Mouse (Mus musculus) C3H10T1/2 (cell line): ENCODE data around the gene Olfr517. TPM values are rescaled to one million over a fixed set of nuclear protein-coding genes. Genes with fewer than 3 reads are reported as not detected.

Experiments
- polyA plus RNA-seq, 2 experiments: library from polyadenylated mRNA; unstranded; fragments of >200 nt; fragmentation: generic; extraction: Trizol; gene quantifications; one replicate each; pipeline ENCODE4 v1.2.1; 2012; ENCODE audit warnings: missing spikeins in 2 of 2

The Olfr517 gene
- not detected for polyA plus RNA-seq

GRCm38 (mm10) chr7:108872279-108872678 is at the start of gene Olfr517:
Gene Olfr517, minus strand, starts transcription at chr7:108872379.

GRCm38 (mm10) chr7:108894320-108894719 is 22.1 kb upstream of the Olfr517 start, which contains the start of gene Olfr519:
Gene Olfr519, minus strand, starts transcription at chr7:108894420.

DNA sequence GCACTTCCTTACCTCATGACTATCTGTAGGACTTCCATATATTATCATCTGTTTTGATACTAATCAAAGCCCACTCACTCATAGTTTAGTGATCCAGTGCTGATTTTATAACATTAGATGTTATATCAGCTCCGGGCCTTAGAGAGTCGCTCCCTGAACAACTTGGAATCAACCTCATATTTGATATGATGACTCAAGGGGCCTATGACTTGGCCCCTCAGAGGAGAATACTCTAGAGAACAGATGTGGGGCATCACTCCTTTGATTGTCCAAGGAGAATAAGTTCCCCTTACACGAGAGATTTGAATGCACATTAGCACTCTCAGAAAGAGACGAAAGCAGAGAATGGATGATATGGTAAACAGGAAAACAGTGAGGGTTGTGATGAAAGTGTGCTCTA is 12.7 kb upstream of the Olfr517 start, which contains the start of gene Olfr518:
Gene Olfr518, minus strand, starts transcription at position 101 of the 400 bp plus-strand sequence.

DNA sequence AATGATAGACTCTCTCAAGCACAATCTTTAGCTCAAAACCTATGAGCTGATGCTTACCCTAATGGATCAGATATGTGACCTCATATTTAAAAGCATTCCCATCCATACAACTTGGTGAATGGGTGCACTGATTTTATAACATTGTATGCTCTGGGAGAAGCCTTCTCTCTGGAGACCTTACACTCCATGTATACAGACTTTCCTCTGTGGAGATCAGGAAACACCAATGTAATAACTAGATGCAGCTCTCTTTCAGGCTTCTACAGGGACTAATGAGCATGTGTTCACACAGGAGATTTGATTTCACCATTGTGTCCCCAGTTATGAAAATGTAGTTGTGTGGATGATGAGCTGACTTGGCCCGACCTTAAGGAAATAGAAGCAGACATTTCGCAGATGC is 21.8 kb downstream of the Olfr517 start, which contains the start of gene Olfr516:
Gene Olfr516, minus strand, starts transcription at position 101 of the 400 bp plus-strand sequence.

DNA sequence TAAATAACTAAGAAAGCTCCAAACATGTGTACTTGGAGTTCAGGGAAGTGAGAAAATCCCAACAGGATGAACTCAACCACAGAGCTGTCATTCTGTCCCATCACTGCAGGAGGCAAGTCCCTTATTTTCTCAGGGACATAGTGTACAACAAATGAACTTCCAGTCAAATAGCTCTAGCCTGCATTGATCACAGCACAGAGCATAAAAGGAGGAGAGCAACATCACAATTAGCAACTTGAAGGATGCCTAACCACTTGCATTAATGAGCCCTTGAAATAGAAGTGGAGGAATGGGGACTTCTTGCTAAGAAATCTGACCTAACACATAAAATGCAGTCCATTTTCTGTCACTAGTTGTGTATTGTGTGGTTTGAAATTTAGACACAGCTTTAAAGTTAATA is 46.3 kb downstream of the Olfr517 start, which contains the start of gene Olfr514:
Gene Olfr514, minus strand, starts transcription at position 101 of the 400 bp plus-strand sequence.

Other genes starting within 250 kb of the Olfr517 start
- gene Olfr508, start 242.4 kb downstream of the Olfr517 start, polyA plus RNA-seq: not detected
- not detected for gene Olfr509, start 220.5 kb downstream of the Olfr517 start, polyA plus RNA-seq
- gene Olfr510, start 206.0 kb downstream of the Olfr517 start, polyA plus RNA-seq: not detected
- gene Olfr512, start 159.1 kb downstream of the Olfr517 start, polyA plus RNA-seq: not detected
- not detected for gene Olfr513, start 121.4 kb downstream of the Olfr517 start, polyA plus RNA-seq
- gene Olfr514, start 46.4 kb downstream of the Olfr517 start, polyA plus RNA-seq: not detected
- not detected for gene Olfr516, start 21.9 kb downstream of the Olfr517 start, polyA plus RNA-seq
- not detected for gene Olfr518, start 12.6 kb upstream of the Olfr517 start, polyA plus RNA-seq
- not detected for gene Olfr519, start 22.0 kb upstream of the Olfr517 start, polyA plus RNA-seq
- gene Nlrp10, start 57.8 kb upstream of the Olfr517 start, polyA plus RNA-seq: under 1 TPM in 1 of 2 experiments, not detected in 1; 0.07 TPM
- gene Eif3f, start 62.0 kb upstream of the Olfr517 start, polyA plus RNA-seq: 100 to 1,000 TPM; 283 to 407 TPM
- gene Tub, start 78.0 kb upstream of the Olfr517 start, polyA plus RNA-seq: under 1 TPM in 1 of 2 experiments, not detected in 1; 0.05 TPM
- under 1 TPM in 1 of 2 experiments, not detected in 1; under 0.01 TPM for gene Ric3, start 211.0 kb upstream of the Olfr517 start, polyA plus RNA-seq